Mouse (Mus musculus): Measurements from ENCODE around the gene Olfr49. TPM values are rescaled to one million over a fixed set of nuclear protein-coding genes. Genes with fewer than 3 reads are reported as not detected.

The Olfr49 gene
- polyA plus RNA-seq, 1 experiment: not detected

DNA sequence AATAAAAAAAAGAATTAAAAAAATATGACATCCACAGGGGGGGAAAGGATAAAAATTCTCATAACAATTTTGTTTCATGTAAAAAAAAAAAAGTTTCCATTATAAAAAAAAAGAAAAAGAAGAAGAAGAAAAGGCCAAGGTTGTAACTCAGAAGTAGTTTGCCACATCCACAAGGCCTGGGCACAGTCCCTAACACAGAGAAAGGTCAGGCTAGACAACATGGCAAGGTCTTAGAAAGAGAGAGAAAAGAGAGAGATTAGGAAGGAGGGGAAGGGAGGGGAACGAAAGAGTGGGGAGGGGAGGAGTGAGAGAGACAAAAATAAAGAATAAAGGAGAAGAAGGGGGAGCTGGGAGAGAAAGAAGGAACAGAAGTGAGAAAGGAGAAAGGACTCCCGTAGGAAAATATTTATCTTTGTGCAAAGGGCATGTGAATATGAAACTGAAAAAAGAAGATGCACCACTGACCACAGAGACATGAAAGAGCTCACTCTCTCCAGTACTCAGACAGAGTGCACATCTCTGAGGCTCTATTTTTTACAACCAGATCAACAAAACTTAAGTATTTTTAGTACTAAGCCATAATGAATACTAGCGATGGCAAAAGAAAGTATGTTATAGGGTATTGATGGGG, 12.6 kb downstream of the Olfr49 start:
- DNase-seq (ENCODE audit: low read depth in 1 of 2, low spot score in 2 of 2): no peak
- 68% methylated on average over 3 of the region's 3 CpGs for WGBS
- no peak overlapping the region for H3K4me3 ChIP-seq (ENCODE audit: extremely low read depth, insufficient read depth, insufficient read length)
- H3K4me1 ChIP-seq (ENCODE audit: control insufficient read depth, insufficient read depth, insufficient read length): no peaks in the 10 kb centered on the region
- H3K27me3 ChIP-seq (ENCODE audit: control insufficient read depth, insufficient read depth, low read length): no peaks in the 10 kb centered on the region
- TF ChIP-seq POLR2A (IDR thresholded peaks at IDR 0.05; ENCODE audit: low read depth, low read length) (no peak), CTCF (IDR thresholded peaks at IDR 0.05; ENCODE audit: extremely low read depth, insufficient read depth, insufficient read length, insufficient replicate concordance) (no peak)
- H3K27ac ChIP-seq (ENCODE audit: insufficient read depth, low read length): no peak overlapping the region
- H3K36me3 ChIP-seq (ENCODE audit: control insufficient read depth, insufficient read depth, low read length): no peaks in the 10 kb centered on the region; the same call in 1 of the 2 replicates

DNA sequence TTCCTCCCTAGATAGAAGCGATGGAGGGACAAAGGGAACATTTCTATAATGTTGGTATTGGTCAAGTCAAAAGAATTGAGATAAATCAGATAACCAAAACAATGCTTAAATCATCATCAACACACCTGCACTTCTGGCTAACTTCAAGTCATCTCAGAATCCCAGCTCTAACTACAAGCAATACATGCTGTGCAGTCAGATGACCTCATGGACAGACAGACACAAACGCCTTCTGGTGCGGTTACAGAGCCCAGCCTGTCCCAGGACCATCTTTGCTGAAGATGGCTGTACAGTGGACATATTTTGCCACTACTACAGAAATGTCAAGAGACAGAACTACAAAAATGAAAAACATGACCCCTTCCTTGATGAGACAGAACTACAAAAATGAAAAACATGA, 14.3 kb downstream of the Olfr49 start:
- H3K36me3 ChIP-seq (ENCODE audit: control insufficient read depth, insufficient read depth, low read length): no peaks in the 10 kb centered on the region; the same call in 1 of the 2 replicates
- H3K4me3 ChIP-seq (ENCODE audit: extremely low read depth, insufficient read depth, insufficient read length): no peak overlapping the region
- H3K27ac ChIP-seq (ENCODE audit: insufficient read depth, low read length): no peak overlapping the region
- WGBS: 95% methylated on average over 3 of the region's 3 CpGs
- no peaks in the 10 kb centered on the region for H3K27me3 ChIP-seq (ENCODE audit: control insufficient read depth, insufficient read depth, low read length)
- no peak for DNase-seq (ENCODE audit: low read depth in 1 of 2, low spot score in 2 of 2)
- H3K4me1 ChIP-seq (ENCODE audit: control insufficient read depth, insufficient read depth, insufficient read length): no peaks in the 10 kb centered on the region
- no peak for TF ChIP-seq POLR2A (IDR thresholded peaks at IDR 0.05; ENCODE audit: low read depth, low read length)
- TF ChIP-seq CTCF (IDR thresholded peaks at IDR 0.05; ENCODE audit: extremely low read depth, insufficient read depth, insufficient read length, insufficient replicate concordance): no peak

DNA sequence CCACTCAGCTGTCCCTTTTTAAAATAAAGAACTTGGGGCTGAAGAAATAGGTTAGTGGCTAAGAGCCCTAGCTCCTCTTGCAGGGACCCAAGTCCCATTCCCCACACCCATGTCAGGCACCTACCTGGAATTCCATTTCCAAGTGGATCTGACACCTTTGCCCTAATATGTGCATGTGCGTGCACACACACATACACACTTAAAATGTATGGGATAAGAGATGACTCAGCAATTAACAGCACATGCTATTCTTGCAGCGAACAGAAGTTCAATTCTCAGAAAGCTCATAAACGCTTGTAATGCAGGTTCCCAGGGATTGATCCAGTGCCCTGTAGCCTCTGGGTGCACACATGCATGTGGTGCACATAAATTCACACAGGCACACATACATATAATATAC, 15.2 kb downstream of the Olfr49 start:
- Histone ChIP-seq H3K36me3 (ENCODE audit: control insufficient read depth, insufficient read depth, low read length) (no peaks in the 10 kb centered on the region; the same call in 1 of the 2 replicates), H3K4me3 (ENCODE audit: extremely low read depth, insufficient read depth, insufficient read length) (no peak overlapping the region), H3K27ac (ENCODE audit: insufficient read depth, low read length) (no peak overlapping the region), H3K27me3 (ENCODE audit: control insufficient read depth, insufficient read depth, low read length) (no peaks in the 10 kb centered on the region), H3K4me1 (ENCODE audit: control insufficient read depth, insufficient read depth, insufficient read length) (no peaks in the 10 kb centered on the region)
- TF ChIP-seq POLR2A (IDR thresholded peaks at IDR 0.05; ENCODE audit: low read depth, low read length) (no peak), CTCF (IDR thresholded peaks at IDR 0.05; ENCODE audit: extremely low read depth, insufficient read depth, insufficient read length, insufficient replicate concordance) (no peak)
- no peak for DNase-seq (ENCODE audit: low read depth in 1 of 2, low spot score in 2 of 2)
- WGBS: 91% methylated on average over 3 of the region's 3 CpGs

DNA sequence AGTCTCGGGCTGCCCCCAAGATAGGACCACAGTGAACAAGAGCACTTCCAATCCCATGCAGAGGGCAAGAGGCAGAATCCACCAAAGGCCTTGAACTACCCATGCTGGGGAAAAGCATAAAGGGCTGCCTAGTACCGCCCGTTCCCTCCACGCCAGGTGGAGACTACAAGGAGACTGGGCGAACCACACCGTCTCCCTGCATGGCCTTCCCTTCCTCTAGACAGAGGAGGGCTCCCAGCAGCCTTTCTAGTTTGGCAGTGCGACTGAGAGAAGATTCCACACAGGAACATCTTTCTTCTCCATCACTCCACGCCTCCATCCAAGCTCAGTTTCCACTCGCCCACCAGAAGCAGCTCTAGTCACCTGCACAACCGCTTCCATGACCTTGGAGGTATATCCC, 16.8 kb downstream of the Olfr49 start:
- WGBS: 90% methylated on average over 10 of the region's 10 CpGs
- no peak for TF ChIP-seq CTCF (IDR thresholded peaks at IDR 0.05; ENCODE audit: extremely low read depth, insufficient read depth, insufficient read length, insufficient replicate concordance)
- TF ChIP-seq POLR2A (IDR thresholded peaks at IDR 0.05; ENCODE audit: low read depth, low read length): no peak
- H3K36me3 ChIP-seq (ENCODE audit: control insufficient read depth, insufficient read depth, low read length): no peaks in the 10 kb centered on the region; the same call in 1 of the 2 replicates

DNA sequence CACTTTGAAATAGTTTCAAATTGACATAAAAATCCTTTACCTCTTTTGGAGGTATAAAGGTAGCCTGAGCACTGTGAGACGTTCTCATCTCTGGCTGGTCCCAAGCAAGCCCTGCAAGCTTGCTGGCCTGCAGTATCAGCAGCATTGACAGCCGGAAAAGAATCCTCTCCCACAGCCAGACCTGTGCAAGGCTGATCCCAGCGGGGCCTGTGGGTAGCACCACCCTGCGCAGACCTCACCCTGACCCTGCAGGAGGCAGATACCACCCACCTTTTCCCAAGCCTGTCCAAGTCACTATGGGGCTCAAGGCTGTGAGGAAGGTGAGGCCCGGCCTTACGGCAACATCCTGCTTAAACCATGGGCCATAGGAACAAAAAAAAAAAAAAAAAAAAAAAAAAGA, 18.8 kb downstream of the Olfr49 start:
- WGBS: 93% methylated on average over 6 of the region's 6 CpGs
- no peaks in the 10 kb centered on the region for H3K4me1 ChIP-seq (ENCODE audit: control insufficient read depth, insufficient read depth, insufficient read length)
- TF ChIP-seq POLR2A (IDR thresholded peaks at IDR 0.05; ENCODE audit: low read depth, low read length) (no peak), CTCF (IDR thresholded peaks at IDR 0.05; ENCODE audit: extremely low read depth, insufficient read depth, insufficient read length, insufficient replicate concordance) (no peak)
- H3K36me3 ChIP-seq (ENCODE audit: control insufficient read depth, insufficient read depth, low read length): no peaks in the 10 kb centered on the region; the same call in 1 of the 2 replicates
- no peak overlapping the region for H3K4me3 ChIP-seq (ENCODE audit: extremely low read depth, insufficient read depth, insufficient read length)
- H3K27ac ChIP-seq (ENCODE audit: insufficient read depth, low read length): no peak overlapping the region
- no peak for DNase-seq (ENCODE audit: low read depth in 1 of 2, low spot score in 2 of 2)
- H3K27me3 ChIP-seq (ENCODE audit: control insufficient read depth, insufficient read depth, low read length): no peaks in the 10 kb centered on the region

More for the DNA sequence above, 16.8 kb downstream of the Olfr49 start:
- DNase-seq (ENCODE audit: low read depth in 1 of 2, low spot score in 2 of 2): no peak
- Histone ChIP-seq H3K4me1 (ENCODE audit: control insufficient read depth, insufficient read depth, insufficient read length) (no peaks in the 10 kb centered on the region), H3K27me3 (ENCODE audit: control insufficient read depth, insufficient read depth, low read length) (no peaks in the 10 kb centered on the region), H3K4me3 (ENCODE audit: extremely low read depth, insufficient read depth, insufficient read length) (no peak overlapping the region), H3K27ac (ENCODE audit: insufficient read depth, low read length) (no peak overlapping the region)

DNA sequence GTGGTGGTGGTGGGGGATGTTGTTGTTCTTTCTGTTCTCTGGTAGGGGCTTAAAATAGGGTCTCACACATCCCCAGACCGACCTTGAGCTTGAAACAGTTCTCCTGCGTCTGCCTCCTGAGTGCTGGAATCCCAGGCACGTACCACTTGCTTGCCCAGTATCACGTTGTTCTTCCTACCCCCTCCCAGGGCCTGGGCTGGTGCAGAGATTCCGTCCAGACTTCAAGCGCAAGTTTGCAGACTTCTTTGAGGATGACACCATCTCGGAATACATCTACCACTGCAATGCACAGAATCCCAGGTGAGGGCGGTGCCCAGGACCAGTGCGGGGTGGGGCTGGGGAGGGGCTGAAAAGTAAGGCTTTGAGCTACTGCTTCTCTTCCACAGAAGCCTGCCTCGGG, 19.6 kb downstream of the Olfr49 start:
- TF ChIP-seq CTCF (IDR thresholded peaks at IDR 0.05; ENCODE audit: extremely low read depth, insufficient read depth, insufficient read length, insufficient replicate concordance) (no peak), POLR2A (IDR thresholded peaks at IDR 0.05; ENCODE audit: low read depth, low read length) (no peak)
- no peak overlapping the region for H3K27ac ChIP-seq (ENCODE audit: insufficient read depth, low read length)
- DNase-seq (ENCODE audit: low read depth in 1 of 2, low spot score in 2 of 2): no peak
- no peaks in the 10 kb centered on the region; the same call in 1 of the 2 replicates for H3K36me3 ChIP-seq (ENCODE audit: control insufficient read depth, insufficient read depth, low read length)
- H3K4me1 ChIP-seq (ENCODE audit: control insufficient read depth, insufficient read depth, insufficient read length): no peaks in the 10 kb centered on the region
- H3K27me3 ChIP-seq (ENCODE audit: control insufficient read depth, insufficient read depth, low read length): no peaks in the 10 kb centered on the region
- no peak overlapping the region for H3K4me3 ChIP-seq (ENCODE audit: extremely low read depth, insufficient read depth, insufficient read length)
- WGBS: 90% methylated on average over 10 of the region's 10 CpGs

DNA sequence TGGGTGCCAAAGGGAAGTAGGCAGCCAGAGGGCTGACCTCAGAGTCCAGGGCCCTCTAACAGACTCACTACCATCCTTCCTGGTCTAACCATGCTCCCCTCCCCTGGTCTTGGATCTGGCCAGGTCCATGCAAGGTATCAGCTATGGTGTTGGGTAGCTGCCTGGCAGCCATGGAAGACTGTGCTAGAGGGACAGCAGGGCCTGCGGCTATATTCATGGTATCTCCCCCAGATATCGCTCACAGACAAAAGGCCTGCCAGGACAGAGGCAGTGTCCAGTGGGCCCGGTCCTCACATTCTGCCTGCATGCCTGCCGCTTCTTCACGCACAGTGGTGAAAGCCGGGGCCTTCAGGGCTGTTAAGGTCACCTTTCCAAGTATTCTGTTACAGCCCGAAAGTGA, 20.5 kb downstream of the Olfr49 start:
- no peaks in the 10 kb centered on the region for H3K4me1 ChIP-seq (ENCODE audit: control insufficient read depth, insufficient read depth, insufficient read length)
- no peaks in the 10 kb centered on the region for H3K27me3 ChIP-seq (ENCODE audit: control insufficient read depth, insufficient read depth, low read length)
- H3K4me3 ChIP-seq (ENCODE audit: extremely low read depth, insufficient read depth, insufficient read length): no peak overlapping the region
- 95% methylated on average over 7 of the region's 7 CpGs for WGBS
- H3K36me3 ChIP-seq (ENCODE audit: control insufficient read depth, insufficient read depth, low read length): no peaks in the 10 kb centered on the region; the same call in 1 of the 2 replicates
- H3K27ac ChIP-seq (ENCODE audit: insufficient read depth, low read length): no peak overlapping the region
- TF ChIP-seq POLR2A (IDR thresholded peaks at IDR 0.05; ENCODE audit: low read depth, low read length) (no peak), CTCF (IDR thresholded peaks at IDR 0.05; ENCODE audit: extremely low read depth, insufficient read depth, insufficient read length, insufficient replicate concordance) (no peak)
- no peak for DNase-seq (ENCODE audit: low read depth in 1 of 2, low spot score in 2 of 2)
